Mouse (Mus musculus) heart, postnatal 25 days (tissue): Measurements from ENCODE around the gene Pcdh15. TPM values are rescaled to one million over a fixed set of nuclear protein-coding genes. Genes with fewer than 3 reads are reported as not detected.

ENCODE experiments used
- DNase-seq: peaks from one replicate; pipeline ENCODE4 v3.0.0; 2022; ENCODE audit warnings: low spot score
- intact Hi-C: fragments of 180-260 bp; cut with DNase I; formaldehyde crosslinking; loops from one replicate; pipeline ENCODE4 v1.15.1; 2025
- total RNA-seq, 2 experiments: library from RNA; stranded (reverse); gene quantifications; 2 replicates each; pipeline ENCODE4 v1.2.3; 2021

Gene Pcdh15
- total RNA-seq, 2 experiments from 2014 or later, result 0.34 to 0.59 TPM

DNA sequence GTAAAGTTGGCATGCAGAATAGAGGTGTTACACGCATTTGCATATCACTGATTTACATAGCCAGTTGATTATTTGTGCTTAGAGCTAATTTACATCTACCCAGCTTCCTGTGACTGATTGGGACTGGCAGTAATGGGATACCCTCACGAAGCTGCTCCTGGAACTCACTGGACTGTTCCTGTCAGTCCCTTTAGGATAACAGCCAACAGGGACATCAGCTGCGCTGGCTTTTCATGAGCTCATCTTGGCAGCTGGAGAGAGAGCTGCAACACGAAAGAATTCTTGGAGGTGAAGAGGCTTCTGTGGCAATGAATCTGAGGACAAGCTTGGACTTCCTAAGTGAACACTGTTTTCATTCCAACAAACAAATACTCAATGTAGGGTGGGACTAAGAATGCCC lies 683.8 kb downstream of the Pcdh15 start:
- intact Hi-C loops, result no loop called here
- DNase-seq, result no peak

DNA sequence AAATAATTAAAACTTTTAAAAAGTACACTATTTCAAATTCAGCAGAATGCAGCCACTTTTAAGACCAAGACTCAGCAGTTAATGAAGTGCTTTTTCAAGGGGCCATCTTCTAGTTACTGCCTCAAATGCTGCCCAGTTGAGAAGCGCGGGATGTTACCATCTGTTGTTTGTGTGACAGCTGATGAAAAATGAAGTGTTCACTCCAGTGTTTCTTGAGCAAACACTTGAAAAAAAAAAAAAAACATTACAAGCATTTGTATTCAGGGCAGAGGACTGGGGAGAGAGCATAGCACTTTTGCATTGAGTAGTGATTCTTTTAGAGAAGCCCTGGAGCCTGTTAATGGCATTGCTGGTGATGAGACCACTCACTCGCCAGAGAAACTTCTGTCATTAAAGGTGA lies 689.0 kb downstream of the Pcdh15 start:
- intact Hi-C loops, result no loop called here
- no peak for DNase-seq

DNA sequence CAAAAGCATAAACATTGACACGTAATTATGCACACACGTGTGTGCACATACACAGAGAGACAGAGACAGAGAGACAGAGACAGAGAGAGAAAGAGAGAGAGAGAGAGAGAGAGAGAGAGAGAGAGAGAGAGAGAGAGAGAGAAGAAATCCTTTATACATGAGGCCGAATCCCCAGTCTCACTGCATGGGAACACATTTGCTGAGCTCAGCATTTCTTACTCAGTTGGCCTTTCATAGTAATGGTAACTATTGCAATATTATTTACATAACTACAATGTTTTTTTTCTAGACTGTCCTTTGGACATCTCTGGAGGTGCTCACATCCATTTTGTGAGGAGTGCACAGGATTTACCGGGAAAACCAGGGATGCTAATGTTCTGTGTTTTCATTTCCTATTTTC lies 705.9 kb downstream of the Pcdh15 start:
- no peak for DNase-seq
- intact Hi-C loops, result no loop called here

DNA sequence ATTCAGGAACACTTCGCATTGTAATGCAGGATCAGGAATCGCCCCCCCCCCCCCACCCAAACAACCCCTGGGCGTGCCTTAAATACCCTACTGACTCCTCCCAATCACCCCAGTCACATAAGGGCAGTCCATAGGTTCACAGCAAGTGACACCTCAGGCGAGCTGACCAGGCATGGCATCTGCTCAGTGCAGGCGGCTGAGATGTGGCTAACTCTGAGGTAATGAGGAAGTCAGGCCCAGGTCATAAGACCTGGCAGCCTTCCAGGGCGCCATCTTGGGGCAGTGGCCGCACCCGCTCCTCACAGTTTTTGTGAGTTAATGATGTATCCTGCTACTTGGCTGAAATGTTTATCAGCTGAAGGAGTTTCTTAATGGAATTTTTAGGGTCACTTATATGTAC lies 713.2 kb downstream of the Pcdh15 start:
- intact Hi-C loops, result no loop called here
- no peak for DNase-seq

DNA sequence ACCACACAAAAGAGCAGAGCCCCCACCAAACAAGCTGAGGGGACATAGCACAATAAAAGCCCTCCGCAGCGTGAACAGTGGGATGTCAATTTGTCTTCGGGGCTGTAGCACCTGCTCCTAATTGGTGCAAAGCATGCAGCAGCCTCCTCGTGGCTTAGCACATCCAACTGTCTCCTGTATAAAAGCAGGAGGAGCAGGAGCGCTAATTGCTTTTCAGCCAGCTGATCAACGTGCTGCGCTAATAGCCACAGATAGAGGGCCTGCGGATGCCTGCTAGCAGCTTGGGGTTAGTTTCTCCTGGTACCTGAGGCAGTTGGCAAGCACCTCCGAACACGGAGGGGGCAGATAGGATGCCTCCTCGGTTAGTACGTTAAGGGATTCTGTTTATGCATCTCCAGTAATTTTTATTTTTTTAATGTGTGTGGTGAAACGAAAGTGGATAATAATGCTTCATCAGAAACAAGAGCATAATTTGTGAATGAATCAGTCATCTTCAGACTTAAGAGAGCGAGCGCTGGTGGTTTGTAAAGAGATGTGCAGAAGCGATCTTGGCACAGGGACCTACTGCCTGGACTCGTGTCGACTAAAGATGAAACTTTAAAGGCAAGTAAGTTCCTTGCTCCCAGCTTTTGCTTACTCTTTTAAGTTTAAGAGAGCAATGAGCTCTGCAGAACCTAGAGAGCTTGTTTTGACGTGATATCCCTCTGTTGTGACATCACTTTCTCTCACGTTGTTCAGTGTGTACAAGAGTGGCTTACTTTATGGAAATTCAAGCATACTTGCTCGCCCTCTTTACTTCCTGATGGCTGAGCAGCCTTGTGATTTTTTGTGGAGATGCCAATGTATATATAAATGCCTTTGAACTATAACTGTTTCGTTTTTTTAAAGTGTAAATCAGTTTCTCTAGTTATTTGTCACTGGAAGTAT lies 722.8 kb downstream of the Pcdh15 start:
- DNase-seq, result no peak
- intact Hi-C loops, result no loop called here

DNA sequence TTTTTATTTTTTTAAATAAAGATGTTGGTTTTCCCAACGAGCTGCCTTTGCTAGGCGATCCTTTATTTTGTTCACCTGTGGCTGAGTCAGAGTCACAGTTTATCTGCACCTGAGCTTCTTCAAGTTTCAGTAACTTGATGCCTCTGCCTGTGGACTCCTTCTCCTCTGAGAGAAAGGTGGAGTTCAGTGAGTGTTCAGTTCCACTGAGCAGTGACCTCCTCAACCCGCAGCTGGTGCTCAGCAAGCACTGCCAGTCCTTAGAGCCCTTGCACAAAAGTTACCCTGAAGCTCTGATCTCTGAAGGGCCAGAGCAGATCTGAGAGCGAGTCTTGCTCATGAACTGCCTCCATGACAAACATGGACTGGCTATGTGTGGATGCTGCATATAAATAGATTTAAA lies 724.1 kb downstream of the Pcdh15 start:
- no peak for DNase-seq
- intact Hi-C loops, result no loop called here

DNA sequence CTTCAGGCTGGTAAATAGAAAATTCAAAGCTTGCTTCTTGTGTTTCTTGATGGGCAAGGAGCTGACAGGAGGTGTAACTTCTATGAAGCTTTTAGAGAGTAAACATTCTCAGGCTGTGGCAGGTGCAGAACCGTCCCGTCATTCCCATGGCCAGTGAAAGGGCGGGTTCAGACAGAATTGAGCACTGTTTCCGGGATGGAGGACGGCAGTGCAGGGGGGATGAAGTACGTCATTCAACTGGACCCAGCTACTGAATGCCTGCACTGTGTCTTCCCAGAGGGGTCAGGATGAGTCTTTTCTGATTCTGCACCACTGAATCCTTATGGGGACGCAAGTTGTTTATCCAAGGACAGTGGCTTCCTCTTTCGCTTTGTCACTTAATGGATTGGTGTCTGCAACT lies 727.2 kb downstream of the Pcdh15 start:
- no peak for DNase-seq
- intact Hi-C loops, result no loop called here

DNA sequence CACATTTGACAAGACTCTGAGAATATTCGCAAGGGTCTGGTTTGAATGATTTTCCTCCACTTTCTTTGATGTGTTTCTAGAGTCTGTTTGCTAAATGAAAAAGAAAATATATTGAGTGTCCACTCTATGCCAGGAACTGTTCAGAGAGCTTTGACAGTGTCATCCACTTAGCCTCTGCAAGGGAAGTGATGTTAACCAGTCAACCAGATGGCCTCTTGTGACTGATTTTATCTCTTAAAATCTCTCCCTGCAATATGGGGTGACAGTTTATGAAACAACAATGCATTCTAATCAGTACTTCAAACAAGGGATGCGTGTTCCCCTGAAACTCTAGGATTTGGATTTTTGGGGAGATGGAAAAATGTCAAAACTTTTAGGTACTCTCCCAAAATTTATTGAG lies 729.6 kb downstream of the Pcdh15 start:
- no peak for DNase-seq
- intact Hi-C loops, result no loop called here

DNA sequence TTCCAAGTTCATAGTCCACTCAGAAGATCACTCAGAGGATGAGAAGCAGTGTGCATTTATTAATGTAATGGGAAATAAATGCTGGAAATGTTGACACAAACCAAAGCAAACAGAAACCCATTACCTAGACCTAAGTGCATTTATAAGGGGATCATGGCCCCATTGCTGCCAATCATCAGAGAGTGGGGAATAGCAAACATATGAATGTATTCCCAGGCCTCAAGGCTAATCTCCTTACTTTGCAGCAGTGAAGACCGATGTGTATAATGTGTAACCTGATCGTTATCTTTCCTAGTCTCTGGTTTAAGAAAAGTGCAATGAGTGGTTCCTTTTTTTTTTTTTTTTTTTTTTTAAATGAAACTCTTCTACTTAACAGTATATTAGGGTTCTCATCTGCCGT lies 745.9 kb downstream of the Pcdh15 start:
- no peak for DNase-seq
- intact Hi-C loops, result no loop called here

DNA sequence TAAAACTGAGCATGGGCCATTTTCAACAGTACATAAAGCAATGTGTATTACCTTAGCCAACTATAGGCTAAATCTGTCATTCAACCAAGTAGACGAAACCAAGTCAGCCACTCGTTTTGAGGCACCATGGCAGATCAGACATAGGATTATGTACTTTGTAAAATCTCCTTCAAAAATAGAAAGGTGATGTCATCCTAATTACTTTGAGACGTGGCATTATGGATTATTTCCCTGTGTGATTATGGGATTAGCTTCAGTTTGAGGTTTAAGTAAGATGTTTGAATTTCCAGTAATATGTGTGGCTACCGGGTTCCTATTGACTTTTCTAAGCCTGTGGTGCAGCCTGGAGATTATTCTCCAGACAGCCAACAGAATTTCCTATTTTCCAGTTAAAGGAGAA lies 763.0 kb downstream of the Pcdh15 start:
- no peak for DNase-seq
- intact Hi-C loops, result no loop called here

DNA sequence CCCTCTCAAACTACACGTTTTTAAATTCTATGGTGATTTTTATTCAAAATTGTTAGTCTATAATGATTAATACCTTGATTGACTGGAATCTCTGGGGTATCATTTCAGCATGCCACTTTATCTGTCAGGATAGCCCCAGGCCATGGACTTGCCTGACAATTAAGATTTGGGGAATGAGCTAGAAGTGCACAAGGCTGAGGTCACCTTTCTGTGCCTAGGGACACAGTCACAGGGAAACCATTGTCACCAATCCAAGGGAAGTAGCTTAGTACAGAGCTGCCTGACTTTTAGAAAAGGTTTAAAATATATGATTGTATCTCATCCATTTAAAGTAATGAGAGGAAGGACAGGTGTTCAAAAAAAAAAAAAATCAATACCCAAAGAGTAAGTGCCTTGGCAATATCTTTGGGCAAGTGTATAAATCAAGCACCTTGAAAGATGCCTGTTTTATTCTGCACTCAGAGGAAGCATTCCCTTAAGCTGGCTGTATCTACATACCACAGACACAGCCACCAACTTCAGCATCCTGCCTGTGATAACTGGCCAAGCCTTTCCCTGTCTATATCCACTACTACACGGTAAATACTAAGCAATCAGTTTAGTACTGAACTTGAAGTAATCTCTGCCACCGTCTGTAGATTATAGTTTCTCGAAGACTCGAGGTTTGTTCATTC lies 779.0 kb downstream of the Pcdh15 start:
- intact Hi-C loops, result no loop called here
- no peak for DNase-seq

DNA sequence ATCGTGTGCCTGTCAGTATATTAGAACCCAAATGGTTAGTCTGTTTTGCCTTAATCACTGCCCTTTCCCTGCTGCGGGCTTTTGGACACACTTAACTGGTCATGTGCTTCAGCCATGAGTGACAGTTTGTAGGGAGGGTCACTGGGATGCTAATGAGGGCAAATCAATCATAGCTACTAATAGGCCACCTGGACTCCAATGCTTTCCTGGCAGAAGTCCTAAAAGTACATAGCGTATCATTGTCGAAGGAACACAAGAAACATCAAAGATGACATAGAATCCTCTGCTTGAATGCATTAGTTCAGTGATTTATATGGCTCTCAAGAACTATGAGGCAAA lies 779.6 kb downstream of the Pcdh15 start:
- DNase-seq, result no peak
- intact Hi-C loops, result no loop called here

DNA sequence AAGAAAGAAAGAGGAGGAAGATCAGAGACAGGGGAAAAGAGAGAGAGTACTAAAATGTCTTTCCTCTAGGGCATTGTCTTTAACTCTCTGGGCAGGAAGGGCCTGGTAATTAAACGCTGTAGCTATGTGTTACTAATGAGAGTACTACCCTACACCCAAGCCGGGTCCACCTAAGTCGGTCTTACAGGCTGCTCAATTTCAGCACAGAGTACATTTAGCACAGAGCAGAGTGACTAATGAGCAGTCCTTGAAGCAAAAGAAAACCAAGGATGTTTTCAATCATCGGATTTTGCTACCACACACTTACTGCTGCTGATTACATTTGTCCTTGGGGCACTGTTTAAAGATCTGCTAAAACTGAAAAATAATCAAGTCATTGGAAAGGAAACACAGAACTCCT lies 788.6 kb downstream of the Pcdh15 start:
- DNase-seq, result no peak
- intact Hi-C loops, result no loop called here

DNA sequence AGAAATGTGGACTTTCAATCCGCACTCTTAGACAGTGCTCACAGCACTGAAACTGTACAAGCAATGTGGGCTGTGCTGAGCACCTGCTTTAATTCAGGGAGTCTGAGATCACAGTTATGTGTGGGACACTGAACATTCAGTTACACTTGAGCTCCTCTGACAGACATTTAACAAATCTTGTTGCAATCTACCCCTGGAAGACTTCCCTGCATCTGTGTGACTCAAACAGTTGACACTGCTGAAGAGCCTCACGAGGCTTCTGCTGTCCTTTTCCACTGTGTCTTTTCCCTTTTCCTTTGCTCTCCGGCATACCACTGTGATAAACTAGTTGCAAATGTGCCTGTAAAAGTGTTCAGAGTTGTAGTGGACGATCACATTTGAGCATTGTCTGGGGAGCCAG lies 793.1 kb downstream of the Pcdh15 start:
- intact Hi-C loops, result no loop called here
- no peak for DNase-seq

DNA sequence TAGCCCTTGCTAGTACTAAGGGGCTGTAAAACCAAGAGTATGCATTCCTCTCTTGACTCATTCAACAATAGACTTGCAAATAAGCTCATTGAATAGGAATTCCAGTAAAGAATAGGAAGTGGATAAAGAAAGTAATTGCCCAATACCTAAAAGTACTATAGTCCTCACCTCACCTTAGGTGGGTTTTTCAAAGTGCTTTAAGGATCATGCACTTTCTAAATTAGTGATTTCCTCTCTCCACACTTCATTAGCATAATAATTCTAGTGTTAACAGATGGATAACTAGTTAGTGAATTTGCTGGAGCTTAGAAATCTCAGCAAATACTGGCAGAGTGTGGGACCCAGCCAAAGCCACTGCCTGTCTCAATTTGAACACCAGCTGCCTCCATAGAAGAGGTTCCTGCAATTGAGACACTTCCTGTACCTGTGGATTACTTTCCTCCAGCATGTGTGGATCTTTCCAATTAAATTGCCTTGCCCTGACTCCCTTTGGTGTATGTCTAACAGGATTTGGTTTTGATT lies 797.0 kb downstream of the Pcdh15 start:
- intact Hi-C loops, result no loop called here

DNA sequence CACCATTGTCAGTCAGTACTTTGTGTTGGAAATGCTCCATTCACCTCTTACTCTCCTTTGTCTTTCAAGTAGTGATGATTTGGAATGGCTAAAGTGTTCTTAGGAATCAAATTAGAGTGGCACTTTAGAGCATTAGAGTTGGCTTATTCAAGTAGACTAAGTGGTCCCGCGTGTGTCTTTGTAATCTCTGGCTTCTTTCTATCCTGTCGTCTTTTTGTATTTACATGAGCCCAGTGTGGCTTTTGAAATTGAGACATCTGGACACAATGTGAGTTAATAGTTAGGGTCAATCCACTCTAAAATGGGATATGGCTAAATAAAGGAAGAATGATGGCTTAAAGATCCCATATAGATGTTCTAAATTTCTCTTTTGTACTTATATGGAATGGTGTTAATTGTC lies 800.0 kb downstream of the Pcdh15 start:
- intact Hi-C loops, result no loop called here
- no peak for DNase-seq

More for the DNA sequence above, 797.0 kb downstream of the Pcdh15 start:
- DNase-seq, result no peak

DNA sequence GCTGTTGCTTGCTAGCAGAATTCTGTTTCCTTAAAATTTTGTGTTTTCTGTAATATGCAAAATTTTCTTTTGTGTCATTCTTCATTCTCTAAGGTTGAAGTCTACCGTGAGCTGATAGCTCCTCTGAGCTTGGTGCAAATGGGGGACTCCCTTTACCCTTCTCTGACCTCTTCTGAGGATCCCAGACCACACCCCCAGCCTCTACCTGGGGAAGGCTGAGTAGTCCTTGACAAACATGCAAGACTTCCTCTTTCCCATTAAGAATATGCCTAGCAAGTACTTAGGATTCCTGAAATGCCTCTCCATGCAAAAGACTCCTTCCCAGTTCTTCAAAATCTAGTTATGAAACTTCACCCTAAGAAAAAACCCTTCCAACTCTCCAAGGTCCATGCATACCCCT lies 808.5 kb downstream of the Pcdh15 start:
- intact Hi-C loops, result no loop called here
- no peak for DNase-seq

DNA sequence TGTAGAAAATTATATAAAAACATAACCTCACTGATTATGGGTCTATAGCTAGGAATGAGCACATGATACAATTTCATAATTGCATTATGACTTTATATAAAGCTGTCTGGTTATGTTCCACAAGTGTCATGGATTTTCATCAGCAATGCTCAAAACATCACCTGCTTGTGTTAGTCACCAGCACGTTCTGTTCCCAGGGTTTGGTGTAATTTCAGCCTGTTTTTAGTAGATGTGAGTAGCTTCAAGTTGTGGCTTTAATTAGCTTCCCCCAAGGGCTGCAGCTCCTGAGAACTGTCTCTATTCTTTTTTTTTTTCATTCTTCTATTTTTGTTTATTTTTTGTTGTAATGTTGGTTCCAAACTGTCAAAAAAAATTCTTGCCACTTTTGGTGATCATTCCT lies 809.4 kb downstream of the Pcdh15 start:
- no peak for DNase-seq
- intact Hi-C loops, result no loop called here

DNA sequence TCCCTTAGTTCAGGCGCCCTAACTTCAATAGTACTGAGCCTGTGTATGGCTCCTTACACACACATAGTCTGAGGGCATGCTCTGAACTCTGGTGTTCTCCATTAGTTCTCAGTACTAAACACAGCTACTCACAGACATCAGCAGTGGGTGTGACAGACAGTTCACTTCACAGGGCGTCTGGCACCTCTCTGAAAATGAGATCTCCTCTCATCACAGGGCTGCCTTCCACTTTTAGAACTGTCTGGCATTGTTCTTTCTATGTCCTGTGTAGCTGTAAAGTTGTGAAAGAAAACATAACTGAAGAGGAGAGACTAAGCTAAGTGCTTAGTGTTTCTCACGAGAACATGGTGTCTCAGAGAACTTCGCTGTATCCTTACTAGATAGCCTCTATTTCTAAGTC lies 816.0 kb downstream of the Pcdh15 start:
- intact Hi-C loops, result no loop called here
- DNase-seq, result no peak

DNA sequence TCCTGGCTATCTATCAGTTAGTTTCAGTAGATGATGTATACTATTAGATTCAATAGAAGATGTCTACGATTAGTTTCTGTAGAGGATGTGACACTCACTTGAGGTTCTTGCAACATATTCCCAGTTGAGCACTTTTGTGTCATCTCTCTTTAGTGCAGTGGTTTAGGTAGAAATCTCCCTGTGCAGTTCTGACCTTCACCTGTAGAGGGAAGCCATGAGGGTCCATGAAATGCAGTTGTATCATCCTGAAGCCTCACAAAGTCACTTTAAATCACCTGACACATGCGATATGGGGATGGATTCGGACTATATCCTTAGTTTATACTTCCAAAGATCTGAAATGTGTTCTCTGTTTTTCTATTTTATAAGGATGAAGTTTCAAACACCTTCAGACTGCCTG lies 822.4 kb downstream of the Pcdh15 start:
- DNase-seq, result no peak
- intact Hi-C loops, result no loop called here

DNA sequence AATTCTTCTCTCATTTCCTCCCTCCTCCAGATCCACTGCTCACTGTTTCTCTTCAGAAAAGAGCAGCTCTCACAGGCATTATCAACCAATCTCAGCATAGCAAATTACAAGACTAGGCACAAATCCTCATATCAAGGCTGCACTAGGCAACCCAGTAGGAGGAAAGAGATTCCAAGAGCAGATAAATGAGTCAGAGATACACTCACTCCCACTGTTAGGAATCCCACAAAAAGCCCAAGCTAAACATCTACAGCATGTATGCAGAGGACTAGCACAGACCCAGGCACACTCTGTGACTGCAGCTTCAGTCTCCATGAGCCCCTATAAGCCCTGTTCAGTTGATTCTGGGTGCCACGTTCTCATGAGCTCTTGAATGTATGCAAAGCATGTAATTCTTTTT lies 829.5 kb downstream of the Pcdh15 start:
- intact Hi-C loops, result no loop called here
- no peak for DNase-seq

DNA sequence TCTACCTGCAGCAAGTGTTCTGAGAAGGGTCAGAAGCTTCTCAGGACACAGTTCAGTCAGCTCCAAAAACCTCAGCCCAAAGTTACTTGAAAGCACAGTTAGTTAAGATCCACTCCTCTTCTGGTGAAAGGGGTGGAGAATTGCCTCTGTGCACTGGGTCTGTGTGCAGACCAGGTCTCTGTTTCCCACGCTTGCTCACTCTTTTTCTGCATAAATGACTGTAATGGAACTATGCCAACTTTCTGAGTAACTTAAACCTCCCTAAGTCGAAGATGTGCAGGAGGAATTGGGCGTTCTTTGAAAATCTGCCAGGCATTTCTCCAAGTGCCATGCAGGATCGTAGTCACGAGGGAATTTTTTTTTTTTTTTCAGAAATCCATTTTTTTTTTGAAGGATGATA lies 830.6 kb downstream of the Pcdh15 start:
- no peak for DNase-seq
- intact Hi-C loops, result no loop called here
